Mouse (Mus musculus) urinary bladder, postnatal 36 days (tissue): ENCODE data around the gene Zfp39.
"Not testable (repeated sequence)": the region's sequence is repeated elsewhere in the genome, so short reads cannot be mapped to it uniquely, and the experiment has no call there.

ENCODE experiments used
- DNase-seq, 2 experiments: peaks; one replicate each; pipeline ENCODE4 v3.0.0; 2022; ENCODE audit warnings: low spot score in 2 of 2, mixed read lengths in 1 of 2

Zfp39 gene

DNA sequence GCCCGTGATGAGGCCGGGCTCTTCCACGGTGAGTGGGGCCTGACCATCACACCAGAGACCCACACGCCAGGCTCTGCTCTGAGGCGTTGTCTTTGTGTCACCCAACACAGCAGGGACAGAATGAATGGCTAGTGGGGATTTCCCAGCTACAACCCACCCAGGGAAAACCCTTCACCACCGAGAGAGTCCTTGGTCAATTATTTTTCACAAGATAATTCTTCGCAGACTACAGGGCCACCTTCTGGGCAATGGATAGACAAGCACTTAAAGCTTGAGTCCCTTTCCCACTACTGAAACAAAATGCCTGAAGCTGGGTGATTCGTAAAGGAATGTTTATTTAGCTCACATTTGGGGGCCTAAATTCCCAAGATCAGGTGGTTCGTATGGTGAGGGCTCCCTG, 18.4 kb upstream of the Zfp39 start:
- no peak for DNase-seq

DNA sequence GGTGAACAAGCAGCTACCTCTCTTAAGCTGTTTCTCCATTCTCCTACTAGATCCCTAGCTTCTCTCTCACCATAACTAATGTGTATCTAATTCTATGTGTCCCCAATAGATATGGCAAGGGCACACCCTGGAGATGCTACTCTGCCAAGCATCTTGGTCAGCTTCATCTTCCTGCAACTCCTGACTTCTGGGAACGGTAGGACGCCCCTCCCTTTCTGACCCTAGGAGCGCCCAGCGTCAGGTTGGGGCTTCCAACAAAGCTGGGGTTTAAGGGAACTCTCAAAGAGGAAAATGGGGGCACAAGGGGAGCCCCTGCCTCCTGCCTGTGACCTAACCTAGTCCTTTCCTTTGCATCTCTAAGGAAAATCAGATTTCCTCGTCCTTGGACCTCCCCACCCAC, 14.7 kb upstream of the Zfp39 start:
- no peak for DNase-seq

DNA sequence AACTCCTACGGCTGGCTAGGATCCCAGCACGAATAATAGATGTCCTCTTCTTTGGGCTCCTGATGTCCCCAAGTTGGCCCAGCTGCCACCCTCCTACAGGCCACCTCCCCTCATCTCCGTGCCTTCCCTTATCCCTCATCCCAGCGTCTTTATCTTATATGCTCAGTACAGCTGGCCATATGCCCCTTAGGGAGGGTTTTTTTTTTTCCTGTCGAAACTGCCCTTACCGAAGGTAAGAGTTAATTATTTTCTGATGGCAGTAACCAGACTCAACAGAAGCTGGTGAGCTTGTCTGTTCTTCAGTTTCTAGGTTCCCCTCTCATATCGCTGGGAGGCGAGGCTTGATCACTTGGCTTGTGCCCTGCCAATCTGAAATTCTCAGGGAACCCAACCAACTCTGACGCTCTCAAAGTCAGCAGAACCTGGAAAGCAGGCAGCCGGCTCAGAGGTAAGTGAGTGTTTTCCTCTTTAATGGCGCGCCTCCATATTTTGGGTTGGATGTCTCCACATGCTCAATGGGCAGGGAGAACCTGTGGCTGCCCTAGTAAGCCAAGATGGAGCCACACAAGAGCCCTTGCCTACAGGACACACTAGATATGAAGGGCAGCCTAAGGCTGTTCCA, 13.8 kb upstream of the Zfp39 start, which contains the start of gene Btnl10:
TSS of gene Btnl10 (plus strand) at position 164 of the 622 bp plus-strand sequence.
- no peak for DNase-seq

DNA sequence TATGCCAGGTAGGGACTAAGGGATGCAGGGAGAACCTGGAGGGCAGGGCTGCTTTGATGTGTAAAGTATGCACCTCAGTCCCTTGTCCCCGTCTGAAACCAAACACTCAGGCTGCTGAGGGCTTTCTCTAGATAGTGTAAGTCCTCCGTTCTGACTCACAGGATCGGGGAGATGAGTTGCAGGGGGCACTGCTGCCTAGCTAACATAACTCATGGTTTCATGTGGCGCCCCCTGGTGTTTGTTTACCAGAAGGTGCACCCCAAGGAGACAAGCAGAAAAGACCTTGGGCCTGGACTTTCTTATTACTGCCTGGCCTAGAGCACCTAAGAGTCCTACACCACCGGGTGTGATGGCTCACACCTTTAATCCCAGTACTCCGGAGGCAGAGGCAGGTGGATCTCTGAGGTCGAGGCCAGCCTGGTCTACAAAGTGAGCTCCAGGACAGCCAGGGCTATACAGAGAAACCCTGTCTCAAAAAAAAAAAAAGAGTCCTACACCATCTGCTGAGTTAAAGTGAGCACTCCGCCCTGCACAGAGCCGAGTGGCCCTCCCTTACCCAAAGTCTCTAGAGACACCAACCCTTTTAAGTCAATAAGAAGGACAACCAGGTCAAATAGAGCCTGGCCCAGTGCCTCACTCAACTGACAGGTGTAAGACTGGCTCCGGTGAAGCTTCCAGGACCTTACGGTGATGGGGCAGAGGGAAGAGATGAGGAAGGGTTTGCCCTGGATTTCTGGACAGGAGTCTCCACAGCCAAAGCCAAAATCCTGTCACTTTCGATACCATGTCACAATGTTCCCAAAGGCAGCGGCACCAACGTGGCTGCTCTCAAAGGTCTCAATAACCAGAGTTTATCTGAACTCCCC, 13.1 kb upstream of the Zfp39 start:
- DNase-seq = no peak

DNA sequence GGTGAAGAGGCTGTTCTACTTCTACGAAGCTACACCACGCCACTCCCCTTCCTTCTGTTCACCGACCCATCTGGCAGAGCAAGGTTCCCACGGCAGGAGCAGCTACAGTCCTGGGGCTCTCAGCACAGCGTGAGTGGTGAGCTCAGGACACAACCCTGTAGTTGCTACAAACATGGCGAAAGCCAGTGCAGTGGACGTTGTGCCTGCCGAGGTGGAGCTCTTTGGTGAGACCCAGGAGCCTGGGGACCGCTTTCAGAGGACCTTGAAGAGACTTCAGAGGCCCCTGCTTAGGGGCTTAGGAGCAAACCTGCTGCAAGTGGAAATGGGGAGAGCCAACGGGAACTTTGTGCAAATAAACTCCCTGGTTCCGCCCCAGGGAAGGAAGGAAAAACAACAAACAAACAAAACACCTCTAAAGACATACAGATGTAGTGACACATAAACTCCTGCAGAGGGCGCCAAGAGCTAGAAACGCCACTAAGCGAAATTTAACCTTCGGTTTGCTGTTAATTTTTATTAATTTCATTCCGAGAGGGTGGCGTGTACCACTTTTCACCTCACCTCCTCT, 10.5 kb upstream of the Zfp39 start:
- DNase-seq = peak in 1 of 2 experiments; percentile 19

DNA sequence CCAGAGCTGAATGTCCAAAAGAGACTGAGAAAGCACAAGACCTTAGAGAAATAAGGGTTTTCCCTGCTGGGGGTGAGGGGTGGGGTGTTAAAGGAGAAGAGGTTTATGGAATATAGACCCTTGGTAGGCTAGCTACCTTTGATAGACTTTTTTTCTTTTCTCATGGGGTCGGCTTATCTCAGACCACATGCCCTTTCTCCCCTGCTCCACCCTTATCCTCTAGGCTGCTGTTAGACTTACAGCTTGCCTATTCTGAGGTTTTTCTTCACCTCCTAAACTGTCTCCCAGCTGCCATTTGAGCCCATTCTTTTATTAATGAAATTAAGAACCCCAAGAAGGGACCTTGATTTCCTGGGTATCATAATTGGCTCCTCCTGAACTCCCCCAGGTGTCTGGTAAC, 9.8 kb upstream of the Zfp39 start:
- DNase-seq = no peak

DNA sequence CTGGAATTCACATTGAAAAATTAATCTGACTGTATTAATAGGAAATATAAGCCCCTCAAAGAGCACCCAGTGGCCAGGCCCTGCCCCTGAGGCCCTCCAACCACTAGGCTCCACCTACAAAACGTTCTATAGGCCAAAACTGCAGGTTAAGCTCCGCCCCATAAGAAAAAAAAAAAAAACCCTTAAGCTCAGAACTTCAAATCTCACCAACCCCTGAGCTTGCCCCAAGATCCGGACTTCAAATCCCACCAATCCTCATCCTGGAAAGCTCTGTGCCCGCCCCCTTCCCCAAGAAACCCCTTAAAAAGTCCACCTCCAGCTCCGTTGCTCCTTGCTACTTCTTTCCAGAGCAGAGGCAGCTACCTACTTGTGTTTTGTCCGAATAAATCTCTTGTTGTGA, 813 bp upstream of the Zfp39 start:
- no peak for DNase-seq

DNA sequence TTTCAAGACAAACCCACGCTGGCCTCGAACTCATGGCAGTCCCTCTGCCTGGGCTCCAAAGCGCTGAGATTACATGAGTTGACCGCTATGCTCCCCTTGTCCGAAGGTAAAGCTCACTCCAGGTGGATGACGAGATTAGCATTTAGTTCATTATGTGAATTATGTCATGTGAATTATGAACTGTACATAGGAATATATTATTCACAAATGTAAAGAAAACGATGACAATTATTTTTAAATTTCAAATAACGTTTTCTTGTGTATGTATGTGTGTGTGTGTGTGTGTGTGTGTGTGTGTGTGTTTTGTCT, 339 bp upstream of the Zfp39 start:
- DNase-seq = no peak

DNA sequence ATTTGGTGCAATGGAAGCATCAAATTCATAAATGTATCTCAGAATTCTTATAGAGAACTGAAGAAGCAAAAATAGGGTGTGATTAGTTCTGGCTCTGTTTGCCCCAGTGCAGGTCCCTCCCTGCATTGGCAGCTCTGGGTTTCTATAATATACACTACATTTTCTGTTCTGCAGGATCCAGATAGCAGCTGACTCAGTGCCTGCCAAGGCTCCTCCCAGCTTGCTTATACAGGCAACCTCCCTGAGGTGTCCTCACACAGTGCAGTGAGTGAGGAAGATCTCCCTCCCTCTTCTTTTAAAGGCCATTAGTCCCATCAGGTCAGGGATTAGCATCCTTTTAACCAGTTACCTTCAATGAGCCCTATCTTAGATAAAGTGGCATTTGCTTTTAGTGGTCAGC, 2.9 kb downstream of the Zfp39 start:
- DNase-seq = no peak

DNA sequence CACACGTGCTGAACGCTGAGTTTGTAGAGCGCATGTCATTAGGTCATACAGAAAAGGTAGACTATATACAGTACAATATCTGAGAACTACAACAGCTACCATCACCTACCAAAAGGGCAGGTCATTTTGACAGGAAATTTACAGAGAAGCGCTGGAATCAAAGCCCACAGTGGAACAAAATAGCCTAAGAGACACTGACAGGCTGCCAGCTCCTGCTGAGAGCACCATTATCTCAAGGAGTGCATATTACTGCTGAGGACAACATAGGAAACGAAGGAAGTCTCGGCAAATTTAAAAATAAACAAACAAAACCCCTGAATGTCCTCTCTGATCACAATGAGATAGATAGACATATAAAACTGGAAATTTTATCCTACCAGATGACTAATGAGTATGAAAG, 6.5 kb downstream of the Zfp39 start:
- DNase-seq = no peak

DNA sequence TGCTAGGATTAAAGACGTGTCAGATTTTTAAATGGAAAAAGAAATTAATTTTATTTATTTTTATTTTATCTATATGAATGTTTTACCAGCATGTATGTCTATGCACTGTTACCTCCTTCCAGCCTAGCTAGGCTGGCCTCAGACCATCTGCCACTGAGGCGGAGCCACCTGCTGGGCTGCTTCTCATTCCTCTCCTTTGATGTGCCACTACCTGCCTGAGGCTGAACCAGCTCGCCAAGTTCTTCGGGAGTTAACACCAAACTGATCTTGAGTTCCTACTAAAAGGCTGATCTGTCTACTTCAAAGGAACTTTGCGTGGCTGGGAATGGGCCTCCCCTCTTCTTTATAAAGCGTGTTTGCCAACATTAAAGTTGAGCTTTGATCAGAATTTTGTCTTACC, 9.6 kb downstream of the Zfp39 start:
- peak; percentile 9 to 53 for DNase-seq

DNA sequence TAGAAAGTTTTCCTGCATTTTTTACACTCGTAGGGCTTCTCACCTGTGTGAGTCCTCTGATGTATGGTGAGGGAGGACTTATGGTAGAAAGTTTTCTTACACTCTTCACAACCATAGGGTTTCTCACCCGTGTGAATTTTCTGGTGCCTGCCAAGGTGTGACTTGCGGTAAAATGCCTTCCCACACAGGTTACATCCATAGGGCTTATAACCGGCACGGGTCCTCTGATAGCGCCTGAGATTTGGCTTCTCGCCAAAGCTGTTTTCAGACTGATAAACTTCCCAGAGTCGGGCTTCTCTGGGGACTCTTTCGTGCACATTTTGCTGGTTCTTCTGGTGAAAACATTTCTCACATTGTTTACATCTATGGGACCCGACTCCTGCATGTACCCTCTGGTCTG, 13.5 kb downstream of the Zfp39 start:
- DNase-seq = no peak

DNA sequence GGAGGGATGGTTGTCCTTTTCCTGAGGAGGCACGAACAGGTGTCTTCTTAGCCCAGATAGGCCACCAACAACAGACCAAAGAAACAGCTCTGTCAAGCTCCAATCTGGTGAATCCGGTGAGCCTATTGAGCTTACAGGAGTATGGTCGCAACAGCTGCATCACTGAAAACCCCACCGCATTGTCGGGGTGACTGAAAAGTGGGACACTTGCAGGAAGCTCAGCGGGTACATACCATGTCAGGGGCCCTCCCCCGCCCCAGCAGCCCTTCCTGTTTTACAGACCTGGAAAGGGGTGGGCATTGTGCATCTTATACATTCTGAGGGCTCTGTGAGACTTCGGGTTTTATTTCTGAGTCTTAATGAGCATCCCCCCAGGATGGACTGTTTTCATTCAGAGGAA, 20.3 kb downstream of the Zfp39 start:
- no peak for DNase-seq

DNA sequence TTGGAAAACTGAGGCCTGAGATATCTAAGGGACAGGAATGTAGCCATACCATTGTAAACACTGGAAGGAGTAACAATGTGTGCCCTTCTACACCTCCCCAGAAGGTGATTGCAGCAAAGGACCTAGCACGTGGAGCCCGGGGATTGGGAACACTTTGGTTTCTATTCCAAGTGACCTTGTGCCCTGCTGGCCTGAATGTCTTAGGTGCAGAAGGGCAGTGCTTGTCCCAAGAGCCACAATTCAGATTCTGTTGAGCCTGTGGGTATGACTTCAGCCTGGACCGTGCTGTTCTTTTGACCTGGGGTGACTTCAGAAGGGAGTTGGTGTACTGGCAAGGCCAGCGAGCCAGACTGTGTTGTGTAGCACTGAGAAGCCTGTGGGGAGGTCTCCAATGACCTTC, 33.1 kb downstream of the Zfp39 start:
- DNase-seq = no peak

DNA sequence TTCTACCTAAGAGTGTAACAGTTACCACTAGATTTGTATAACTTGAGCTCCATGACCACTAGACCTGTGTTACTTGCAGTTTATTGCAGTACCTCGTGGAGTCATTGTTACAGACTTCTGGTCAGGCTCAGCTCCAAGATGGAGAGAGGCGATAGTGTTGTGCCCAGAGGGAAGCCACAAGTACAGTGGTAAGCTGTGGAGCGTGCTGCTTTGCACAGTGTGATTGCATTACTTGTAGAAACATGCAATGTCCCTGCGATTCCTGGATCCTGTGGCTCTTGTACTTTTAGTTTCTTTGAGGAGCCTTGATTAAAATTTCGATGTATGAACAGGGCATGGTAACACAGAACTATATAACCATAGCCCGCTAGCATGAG, 36.1 kb downstream of the Zfp39 start:
- no peak for DNase-seq

DNA sequence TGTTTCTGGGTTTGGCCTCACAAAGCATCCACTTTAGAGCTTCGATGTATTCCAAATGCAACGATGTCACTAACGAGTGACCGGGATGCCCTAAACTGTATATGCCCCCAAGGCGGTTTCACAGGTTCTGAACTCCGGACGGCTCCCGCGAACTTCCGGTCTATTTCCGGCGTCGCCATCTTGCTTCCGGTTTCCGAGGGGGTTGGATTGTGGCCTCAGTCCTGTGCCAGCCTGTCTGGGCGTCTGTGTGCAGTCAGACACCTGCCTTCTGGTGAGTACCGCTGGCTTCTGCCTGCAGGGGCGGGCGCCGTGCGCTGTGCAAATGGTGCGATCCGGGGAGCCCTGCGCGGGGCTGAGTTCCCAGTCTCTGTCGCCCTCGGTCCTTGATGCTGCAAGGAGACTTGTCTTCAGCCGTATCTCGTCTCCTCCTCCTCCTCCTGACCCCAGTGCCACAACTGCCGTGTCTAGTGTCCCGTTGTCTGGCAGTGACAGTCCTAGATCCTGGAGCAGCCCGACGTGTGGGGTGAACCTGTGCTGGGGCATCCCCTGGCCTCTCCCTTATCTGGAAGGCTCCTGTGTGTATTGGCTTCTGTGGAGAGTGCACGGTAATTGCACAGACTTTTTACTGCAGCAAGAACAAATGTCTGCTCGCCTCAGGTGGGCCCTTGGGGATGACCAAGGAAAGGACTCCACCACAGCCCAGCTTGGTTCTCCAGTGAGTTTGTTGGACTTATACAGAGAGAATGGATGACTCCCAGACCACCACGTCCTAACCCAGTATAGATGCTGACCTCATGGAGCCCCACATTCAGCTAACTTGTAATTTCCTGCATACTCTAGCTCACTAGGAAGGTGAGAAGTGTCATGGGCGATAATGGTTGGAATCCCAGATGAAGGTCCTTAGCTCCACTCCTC, 36.7 kb downstream of the Zfp39 start, which contains the start of gene 2810021J22Rik:
TSS of gene 2810021J22Rik (plus strand) at position 178 of the 915 bp plus-strand sequence.
- DNase-seq = peak; percentile 76 to 85

DNA sequence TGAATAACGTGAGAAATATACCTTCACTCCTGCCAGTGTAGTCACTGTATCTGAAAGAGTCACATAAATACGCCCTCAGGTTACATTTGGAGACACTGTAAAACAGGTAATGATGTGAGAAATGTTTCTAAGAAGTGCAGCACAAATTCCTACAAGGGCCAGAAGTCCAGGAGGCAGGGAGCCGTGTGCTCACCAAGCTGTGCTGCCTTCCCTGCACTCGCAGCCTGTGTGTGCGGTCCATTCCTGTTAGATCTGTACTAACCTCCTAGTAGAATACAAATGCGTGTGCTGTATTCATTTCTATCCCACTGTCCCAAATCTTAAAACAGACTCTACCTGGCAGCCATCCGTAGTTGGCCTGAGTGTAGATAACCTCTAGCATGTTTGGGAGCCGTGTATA, 43.3 kb downstream of the Zfp39 start:
- DNase-seq = no peak

DNA sequence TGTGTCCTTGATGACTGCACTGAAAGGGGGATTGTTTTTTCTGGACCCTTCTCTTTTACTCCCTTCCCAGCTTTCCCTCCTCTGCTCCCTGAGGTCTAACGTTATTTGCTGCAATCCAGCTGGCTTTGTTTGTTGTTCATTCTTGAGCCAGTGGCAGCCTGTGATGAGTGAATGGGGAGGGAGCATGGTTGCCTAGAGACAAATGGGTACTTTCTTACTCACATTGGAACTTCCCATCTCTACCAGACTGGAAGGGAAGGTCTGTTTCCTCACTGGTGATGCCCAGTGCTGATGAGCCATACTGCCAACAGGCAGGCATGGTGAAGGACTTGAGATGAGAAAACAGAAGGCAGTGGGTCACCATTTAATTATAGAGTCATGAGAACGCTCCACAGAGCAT, 54.3 kb downstream of the Zfp39 start:
- DNase-seq = no peak

DNA sequence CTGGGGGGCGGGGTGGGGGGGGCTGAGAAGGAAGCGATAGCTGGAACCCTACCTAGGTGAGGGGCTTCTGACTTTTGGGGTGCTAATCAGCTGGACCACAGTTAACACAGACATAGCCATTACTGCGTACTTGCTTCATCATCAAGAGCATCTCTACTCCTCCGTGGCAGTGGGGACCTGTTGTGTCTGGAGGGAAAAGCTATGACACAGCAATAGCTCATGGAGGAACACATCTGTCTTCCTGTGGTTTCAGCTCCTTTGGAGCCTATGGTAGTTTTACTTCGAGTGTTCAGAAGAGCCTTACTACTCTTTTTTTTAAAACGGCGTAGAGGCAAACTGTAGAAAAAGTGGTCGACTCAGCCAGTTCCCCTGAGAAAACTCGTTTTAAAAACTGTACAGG, 56.4 kb downstream of the Zfp39 start:
- no peak for DNase-seq

DNA sequence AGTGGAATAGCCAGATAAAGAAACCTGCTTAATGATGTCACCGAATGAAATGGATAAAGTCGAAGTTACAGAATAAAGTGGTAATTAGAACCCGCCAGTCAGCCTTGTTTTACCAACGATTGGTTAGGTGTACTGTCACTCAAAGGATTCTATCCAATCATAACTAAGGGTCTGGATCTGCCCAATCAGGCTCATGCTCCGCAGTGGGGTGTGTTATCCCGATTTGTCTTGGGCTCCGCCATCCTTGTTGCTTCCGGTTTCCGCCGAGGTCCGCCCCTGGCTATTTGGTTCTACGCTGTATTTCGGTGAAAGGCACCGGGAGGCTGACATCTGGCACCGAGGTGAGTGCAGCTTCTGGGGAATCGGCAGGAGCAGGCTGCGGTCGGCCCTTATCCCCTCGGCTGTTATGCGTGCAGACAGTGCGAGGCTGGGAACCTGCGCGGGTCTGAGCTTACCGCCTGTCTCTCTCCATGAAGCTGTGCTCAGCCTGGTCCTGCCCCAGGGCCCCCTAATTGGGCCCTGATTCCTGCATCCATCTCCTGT, 57.0 kb downstream of the Zfp39 start, which contains the start of gene Gm12258:
TSS of gene Gm12258 (plus strand) at position 240 of the 543 bp plus-strand sequence.
- DNase-seq = peak; percentile 77 to 84

DNA sequence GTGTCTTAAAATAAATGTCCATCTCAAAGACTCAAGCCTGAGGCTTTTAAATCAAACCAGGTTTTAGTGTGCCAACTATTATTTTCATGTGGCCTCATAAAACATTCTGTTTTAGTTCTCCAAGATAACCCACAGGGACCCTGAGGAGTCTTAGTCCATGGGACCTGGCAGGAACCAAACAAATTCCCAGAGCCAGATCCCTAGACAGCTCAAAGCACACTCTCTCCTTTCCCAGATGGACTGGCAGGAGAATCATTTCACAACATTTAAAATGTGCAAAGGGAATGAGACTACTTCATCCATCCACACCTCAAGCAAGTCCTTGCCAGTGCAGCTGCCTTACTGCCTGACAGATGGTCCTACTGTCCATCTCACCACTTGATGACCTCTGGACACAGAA, 65.1 kb downstream of the Zfp39 start, which contains the start of gene Olfr311:
TSS of gene Olfr311 (plus strand) at position 301 of the 400 bp plus-strand sequence.
- DNase-seq = not testable (repeated sequence)
